In the genomic region with DNA sequence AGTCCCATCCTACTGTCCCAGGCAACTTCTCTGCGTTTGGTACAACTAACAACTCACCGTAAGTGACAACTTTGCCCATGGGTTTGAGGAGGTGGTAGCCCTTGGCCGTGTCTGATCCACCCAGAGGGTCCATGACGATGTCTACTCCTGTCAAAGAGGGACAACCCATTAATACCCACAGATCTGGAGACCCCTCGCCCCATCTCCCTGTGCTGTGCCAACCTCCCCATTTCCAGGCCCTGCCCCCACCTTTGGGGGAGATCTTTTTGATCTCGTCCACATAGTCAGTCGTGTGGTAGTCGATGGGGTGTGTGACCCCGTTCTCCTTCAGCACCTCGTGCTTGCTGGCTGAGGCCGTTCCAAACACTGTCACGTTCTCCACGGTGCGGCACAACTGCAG, we compare ENCODE assay signal across 15 mouse cellular contexts. TPM values are rescaled to one million over a fixed set of nuclear protein-coding genes. Genes with fewer than 3 reads are reported as not detected.
A peak's percentile ranks its signal among the peaks of the same experiment; 100 is the strongest.
DNase-seq lines count a peak whose midpoint lies in the region; ATAC-seq and TF ChIP-seq lines count a peak whose summit lies in the region.
"Had no signal": no experiment of that assay in that cellular context is flagged by ENCODE, and none has a peak within 500 bp of the region (broad histone marks: within the 10 kb centered on the region; RNA-seq: fewer than 3 reads in every experiment).

No protein-coding gene starts in this region.

- TF ChIP-seq EP300 in MEL (IDR thresholded peaks at IDR 0.05; ENCODE audit: low read depth in 1 of 2, low read length in 2 of 2), result no peak

- no peak overlapping the region for H3K4me2 ChIP-seq in hindbrain, embryonic 11.5 days (replicated peaks; ENCODE audit: low read depth, low read length)
- peak overlapping the region; percentile 79 for H3K4me2 ChIP-seq in midbrain, embryonic 12.5 days (replicated peaks)

- H3K4me1 ChIP-seq in heart, embryonic 10.5 days, result peaks cover 56% of the 10 kb centered on the region
- H3K4me1 ChIP-seq in MEL (ENCODE audit: control insufficient read depth in 1 of 2, insufficient read depth in 2 of 2, low read length in 2 of 2), result peaks cover 12 to 31% of the 10 kb centered on the region in 2 experiments
- peaks cover 21% of the 10 kb centered on the region for H3K4me1 ChIP-seq in hindbrain, embryonic 11.5 days (replicated peaks; ENCODE audit: control insufficient read depth, insufficient read depth, low read length)
- H3K4me1 ChIP-seq in midbrain, embryonic 12.5 days, result peaks cover 45% of the 10 kb centered on the region

- TF ChIP-seq RAD21 in MEL (IDR thresholded peaks at IDR 0.05; ENCODE audit: low read depth, low read length), result no peak

- H3K27me3 ChIP-seq in heart, embryonic 10.5 days (ENCODE audit: insufficient read depth, poor library complexity, severe bottlenecking), result no peaks in the 10 kb centered on the region
- no peaks in the 10 kb centered on the region for H3K27me3 ChIP-seq in MEL (ENCODE audit: control insufficient read depth in 1 of 2, insufficient read depth in 2 of 2, low read length in 2 of 2)
- no peaks in the 10 kb centered on the region for H3K27me3 ChIP-seq in hindbrain, embryonic 11.5 days (ENCODE audit: control insufficient read depth, insufficient read depth, low read length)
- peaks cover 3% of the 10 kb centered on the region; the same call in 1 of the 2 replicates for H3K27me3 ChIP-seq in midbrain, embryonic 12.5 days

- ATAC-seq in hindbrain, embryonic 11.5 days (ENCODE audit: low FRiP score), result peak; percentile 15; the same call in 1 of the 2 replicates
- ATAC-seq in midbrain, embryonic 12.5 days (ENCODE audit: low FRiP score, low read depth), result no peak; the same call in 1 of the 2 replicates
- ATAC-seq in granulocyte monocyte progenitor cell, adult 5-6 weeks (replicated peaks; ENCODE audit: poor library complexity, severe bottlenecking), result no peak

- peaks cover 52% of the 10 kb centered on the region for H3K36me3 ChIP-seq in heart, embryonic 10.5 days
- H3K36me3 ChIP-seq in MEL (ENCODE audit: control insufficient read depth in 1 of 2, insufficient read depth in 2 of 2, low read length in 2 of 2), result peaks cover 0 to 26% of the 10 kb centered on the region in 2 experiments
- H3K36me3 ChIP-seq in hindbrain, embryonic 11.5 days (ENCODE audit: control insufficient read depth, insufficient read depth, low read length), result peaks cover 4% of the 10 kb centered on the region; the same call in 1 of the 2 replicates
- peaks cover 49% of the 10 kb centered on the region for H3K36me3 ChIP-seq in midbrain, embryonic 12.5 days

- H3K9ac ChIP-seq in MEL (ENCODE audit: control insufficient read depth, low read depth, low read length, poor library complexity, severe bottlenecking), result no peak overlapping the region
- H3K9ac ChIP-seq in hindbrain, embryonic 11.5 days (ENCODE audit: low read depth, low read length), result 0 out of 2 replicates have a peak overlapping the region, but pooled peaks have one; percentile 15
- H3K9ac ChIP-seq in midbrain, embryonic 12.5 days (replicated peaks), result no peak overlapping the region
- H3K9ac ChIP-seq: lung, embryonic 14.5 days had no signal

- no peaks in the 10 kb centered on the region for H3K9me3 ChIP-seq in heart, embryonic 10.5 days
- no peaks in the 10 kb centered on the region for H3K9me3 ChIP-seq in MEL (replicated peaks; ENCODE audit: insufficient read depth, low read length)
- no peaks in the 10 kb centered on the region for H3K9me3 ChIP-seq in hindbrain, embryonic 11.5 days (ENCODE audit: control insufficient read depth, low read length)
- no peaks in the 10 kb centered on the region for H3K9me3 ChIP-seq in midbrain, embryonic 12.5 days

- H3K79me2 ChIP-seq in MEL (ENCODE audit: control insufficient read depth, insufficient read depth, low read length, poor library complexity), result peaks cover 6% of the 10 kb centered on the region; the same call in 1 of the 2 replicates

- TF ChIP-seq POLR2A in MEL (IDR thresholded peaks at IDR 0.05; ENCODE audit: control insufficient read depth in 1 of 2, insufficient read depth in 1 of 2, low read depth in 1 of 2, low read length in 2 of 2, poor library complexity in 1 of 2), result no peak

- 0 out of 2 replicates have a peak overlapping the region, but pooled peaks have one; percentile 3 for H3K4me3 ChIP-seq in heart, embryonic 10.5 days
- H3K4me3 ChIP-seq in MEL (ENCODE audit: control insufficient read depth in 1 of 2, insufficient read depth in 1 of 2, low read depth in 2 of 2, low read length in 2 of 2), result no peak overlapping the region
- no peak overlapping the region for H3K4me3 ChIP-seq in hindbrain, embryonic 11.5 days (ENCODE audit: low read depth, low read length)
- H3K4me3 ChIP-seq in midbrain, embryonic 12.5 days, result 0 out of 2 replicates have a peak overlapping the region, but pooled peaks have one; percentile 7

- WGBS in heart, embryonic 10.5 days, result 88% methylated on average over 14 of the region's 14 CpGs
- WGBS in hindbrain, embryonic 11.5 days, result 75% methylated on average over 14 of the region's 14 CpGs
- 72% methylated on average over 14 of the region's 14 CpGs for WGBS in midbrain, embryonic 12.5 days

- peak overlapping the region; percentile 13; the same call in 1 of the 2 replicates for H3K27ac ChIP-seq in heart, embryonic 10.5 days
- peak overlapping the region; percentile 82; the same call in 1 of the 2 replicates for H3K27ac ChIP-seq in MEL (ENCODE audit: control insufficient read depth, low read depth, low read length)
- no peak overlapping the region for H3K27ac ChIP-seq in hindbrain, embryonic 11.5 days (ENCODE audit: low read depth, low read length)
- H3K27ac ChIP-seq in midbrain, embryonic 12.5 days (replicated peaks), result peak overlapping the region; percentile 87
- H3K27ac ChIP-seq: stomach, postnatal 0 days had no signal

- no peak for TF ChIP-seq CTCF in MEL (IDR thresholded peaks at IDR 0.05 in 2 of 3, conservative IDR thresholded peaks at IDR 0.05 in 1 of 3; ENCODE audit: control insufficient read depth in 1 of 3, insufficient read depth in 1 of 3, low read depth in 2 of 3, low read length in 3 of 3, poor library complexity in 1 of 3, severe bottlenecking in 1 of 3)

- DNase-seq in heart, embryonic 10.5 days (ENCODE audit: low spot score), result no peak
- DNase-seq in heart, adult 8-10 months (ENCODE audit: low spot score), result no peak
- no peak for DNase-seq in MEL (ENCODE audit: low read depth, low spot score)
- DNase-seq in hindbrain, embryonic 11.5 days (ENCODE audit: low spot score), result no peak
- no peak for DNase-seq in adrenal gland, adult 18-20 months (ENCODE audit: low spot score in 2 of 2)
- no peak for DNase-seq in layer of hippocampus, postnatal 25 days (ENCODE audit: extremely low spot score in 1 of 2, low spot score in 1 of 2)
- DNase-seq: adrenal gland, postnatal 36 days; B cell, adult 2 months; kidney, adult 18-20 months; right cerebral cortex, adult 18-20 months; spleen, adult 18-20 months had no signal

RNA-seq across cellular contexts. Expression of gene Rnd2, which starts 2.7 kb away (rescaled TPM):
- 34.2 and 42.7 TPM in 2 replicates for polyA plus RNA-seq in heart, embryonic 10.5 days (2016; fragmentation: Nextera tagmentation; extraction: Ambion mirVana)
- 1 to 10 TPM; 5.3 to 7.5 (median 6.2) TPM for total RNA-seq in heart, adult 8-10 months (2022)
- 4.2 and 6.4 TPM in 2 replicates for total RNA-seq in MEL (2012; rRNA removed)
- polyA plus RNA-seq in MEL (2012; ENCODE audit: insufficient read depth in 1 of 2, insufficient read length in 2 of 2, low read depth in 1 of 2, low replicate concordance in 2 of 2, missing spikeins in 1 of 2), result 10 to 100 TPM in 1 of 2 experiments, not detected in 1; 18.6 TPM
- polyA plus RNA-seq in hindbrain, embryonic 11.5 days (2014; fragmentation: Nextera tagmentation; extraction: Ambion mirVana), result 88.0 and 127 TPM in 2 replicates
- 89.5 and 92.3 TPM in 2 replicates for polyA plus RNA-seq in midbrain, embryonic 12.5 days (2016; fragmentation: Nextera tagmentation; extraction: Ambion mirVana)
- total RNA-seq in granulocyte monocyte progenitor cell, adult 5-6 weeks (2014; fragmentation: Nextera tagmentation), result 1.4 and 3.0 TPM in 2 replicates
- total RNA-seq in granulocyte monocyte progenitor cell, adult 5-6 weeks (2017), result 0.52 and 2.2 TPM in 2 replicates
- 10 to 100 TPM in 1 of 2 experiments, 1 to 10 TPM in 1; 9.8 to 14.9 TPM for total RNA-seq in adrenal gland, adult 18-20 months (2021)
- 100 to 1,000 TPM; 145 to 159 TPM for total RNA-seq in layer of hippocampus, postnatal 25 days (2021)

RNA-seq across cellular contexts. Expression of gene Vat1, which starts 3.9 kb away (rescaled TPM):
- polyA plus RNA-seq in heart, embryonic 10.5 days (2016; fragmentation: Nextera tagmentation; extraction: Ambion mirVana), result 33.1 and 41.1 TPM in 2 replicates
- total RNA-seq in heart, adult 8-10 months (2022), result 10 to 100 TPM; 20.6 to 23.2 (median 21.8) TPM
- total RNA-seq in MEL (2012; rRNA removed), result 43.9 and 49.5 TPM in 2 replicates
- polyA plus RNA-seq in MEL (2012; ENCODE audit: insufficient read depth in 1 of 2, insufficient read length in 2 of 2, low read depth in 1 of 2, low replicate concordance in 2 of 2, missing spikeins in 1 of 2), result 100 to 1,000 TPM in 1 of 2 experiments, not detected in 1; 125 TPM
- polyA plus RNA-seq in hindbrain, embryonic 11.5 days (2014; fragmentation: Nextera tagmentation; extraction: Ambion mirVana), result 74.5 and 89.4 TPM in 2 replicates
- polyA plus RNA-seq in midbrain, embryonic 12.5 days (2016; fragmentation: Nextera tagmentation; extraction: Ambion mirVana), result 69.3 and 73.0 TPM in 2 replicates
- total RNA-seq in granulocyte monocyte progenitor cell, adult 5-6 weeks (2014; fragmentation: Nextera tagmentation), result 77.1 and 85.8 TPM in 2 replicates
- total RNA-seq in granulocyte monocyte progenitor cell, adult 5-6 weeks (2017), result 56.3 and 66.2 TPM in 2 replicates
- 100 to 1,000 TPM; 126 TPM for total RNA-seq in adrenal gland, adult 18-20 months (2021)
- 10 to 100 TPM; 33.2 to 36.0 TPM for total RNA-seq in layer of hippocampus, postnatal 25 days (2021)

RNA-seq across cellular contexts. Expression of gene Ifi35, which starts 13.9 kb away (rescaled TPM):
- polyA plus RNA-seq in heart, embryonic 10.5 days (2016; fragmentation: Nextera tagmentation; extraction: Ambion mirVana), result 9.4 and 9.8 TPM in 2 replicates
- total RNA-seq in heart, adult 8-10 months (2022), result 10 to 100 TPM; 13.4 to 14.6 (median 13.9) TPM
- total RNA-seq in MEL (2012; rRNA removed), result 37.5 and 64.4 TPM in 2 replicates
- 100 to 1,000 TPM in 1 of 2 experiments, 10 to 100 TPM in 1; 35.5 to 146 TPM for polyA plus RNA-seq in MEL (2012; ENCODE audit: insufficient read depth in 1 of 2, insufficient read length in 2 of 2, low read depth in 1 of 2, low replicate concordance in 2 of 2, missing spikeins in 1 of 2)
- polyA plus RNA-seq in hindbrain, embryonic 11.5 days (2014; fragmentation: Nextera tagmentation; extraction: Ambion mirVana), result 4.5 and 5.0 TPM in 2 replicates
- 3.0 and 3.9 TPM in 2 replicates for polyA plus RNA-seq in midbrain, embryonic 12.5 days (2016; fragmentation: Nextera tagmentation; extraction: Ambion mirVana)
- total RNA-seq in granulocyte monocyte progenitor cell, adult 5-6 weeks (2014; fragmentation: Nextera tagmentation), result 26.9 and 29.5 TPM in 2 replicates
- 27.7 and 33.0 TPM in 2 replicates for total RNA-seq in granulocyte monocyte progenitor cell, adult 5-6 weeks (2017)
- total RNA-seq in adrenal gland, adult 18-20 months (2021), result 10 to 100 TPM; 30.0 to 38.8 TPM
- 1 to 10 TPM; 1.9 to 2.2 TPM for total RNA-seq in layer of hippocampus, postnatal 25 days (2021)

RNA-seq across cellular contexts. Expression of gene Rpl27, which starts 20.0 kb away (rescaled TPM):
- 311 and 360 TPM in 2 replicates for polyA plus RNA-seq in heart, embryonic 10.5 days (2016; fragmentation: Nextera tagmentation; extraction: Ambion mirVana)
- 10 to 100 TPM; 29.2 to 41.5 (median 39.2) TPM for total RNA-seq in heart, adult 8-10 months (2022)
- 2,405 and 2,621 TPM in 2 replicates for total RNA-seq in MEL (2012; rRNA removed)
- 100 to 1,000 TPM in 1 of 2 experiments, not detected in 1; 595 TPM for polyA plus RNA-seq in MEL (2012; ENCODE audit: insufficient read depth in 1 of 2, insufficient read length in 2 of 2, low read depth in 1 of 2, low replicate concordance in 2 of 2, missing spikeins in 1 of 2)
- 387 and 395 TPM in 2 replicates for polyA plus RNA-seq in hindbrain, embryonic 11.5 days (2014; fragmentation: Nextera tagmentation; extraction: Ambion mirVana)
- 310 and 319 TPM in 2 replicates for polyA plus RNA-seq in midbrain, embryonic 12.5 days (2016; fragmentation: Nextera tagmentation; extraction: Ambion mirVana)
- total RNA-seq in granulocyte monocyte progenitor cell, adult 5-6 weeks (2014; fragmentation: Nextera tagmentation), result 1,057 and 1,193 TPM in 2 replicates
- total RNA-seq in granulocyte monocyte progenitor cell, adult 5-6 weeks (2017), result 795 and 2,552 TPM in 2 replicates
- total RNA-seq in adrenal gland, adult 18-20 months (2021), result 10 to 100 TPM; 68.8 to 83.9 TPM
- 10 to 100 TPM; 50.0 to 52.5 TPM for total RNA-seq in layer of hippocampus, postnatal 25 days (2021)

RNA-seq across cellular contexts. Expression of gene Ptges3l, which starts 37.0 kb away (rescaled TPM):
- polyA plus RNA-seq in heart, embryonic 10.5 days (2016; fragmentation: Nextera tagmentation; extraction: Ambion mirVana), result 57.6 and 95.1 TPM in 2 replicates
- 10 to 100 TPM; 46.5 to 67.8 (median 61.1) TPM for total RNA-seq in heart, adult 8-10 months (2022)
- 1.4 and 1.6 TPM in 2 replicates for total RNA-seq in MEL (2012; rRNA removed)
- polyA plus RNA-seq in MEL (2012; ENCODE audit: insufficient read depth in 1 of 2, insufficient read length in 2 of 2, low read depth in 1 of 2, low replicate concordance in 2 of 2, missing spikeins in 1 of 2), result 1 to 10 TPM in 1 of 2 experiments, not detected in 1; 2.3 TPM
- 3.1 and 3.5 TPM in 2 replicates for polyA plus RNA-seq in hindbrain, embryonic 11.5 days (2014; fragmentation: Nextera tagmentation; extraction: Ambion mirVana)
- 2.3 and 3.1 TPM in 2 replicates for polyA plus RNA-seq in midbrain, embryonic 12.5 days (2016; fragmentation: Nextera tagmentation; extraction: Ambion mirVana)
- total RNA-seq in granulocyte monocyte progenitor cell, adult 5-6 weeks (2014; fragmentation: Nextera tagmentation), result 0.49 and 2.7 TPM in 2 replicates
- 0.52 and 9.1 TPM in 2 replicates for total RNA-seq in granulocyte monocyte progenitor cell, adult 5-6 weeks (2017)
- total RNA-seq in adrenal gland, adult 18-20 months (2021), result 1 to 10 TPM; 6.1 TPM
- 1 to 10 TPM; 1.3 to 1.4 TPM for total RNA-seq in layer of hippocampus, postnatal 25 days (2021)

Comparison
In these comparisons a context has a peak if more than half of its experiments do, and no peak if none do; other contexts are left out.
1. H3K4me3 ChIP-seq: peak in heart, embryonic 10.5 days (single experiment) and midbrain, embryonic 12.5 days (single experiment); none in MEL (0 of 2) and hindbrain, embryonic 11.5 days (single experiment).
2. RNA of gene Rnd2, which starts 2.7 kb away (total RNA-seq): 145 to 159 TPM in layer of hippocampus, postnatal 25 days; 9.8 to 14.9 TPM in adrenal gland, adult 18-20 months, 5.3 to 7.5 TPM in heart, adult 8-10 months, 4.2 to 6.4 TPM in MEL and 0.52 to 3.0 TPM in granulocyte monocyte progenitor cell, adult 5-6 weeks; every median in the first group is over 4 times any median in the second.
3. RNA of gene Ifi35, which starts 13.9 kb away (total RNA-seq): 37.5 to 64.4 TPM in MEL, 30.0 to 38.8 TPM in adrenal gland, adult 18-20 months, 26.9 to 33.0 TPM in granulocyte monocyte progenitor cell, adult 5-6 weeks and 13.4 to 14.6 TPM in heart, adult 8-10 months; 1.9 to 2.2 TPM in layer of hippocampus, postnatal 25 days; every median in the first group is over 4 times any median in the second.